Mouse (Mus musculus): ENCODE results near the gene Akap2. TPM values are rescaled to one million over a fixed set of nuclear protein-coding genes. Genes with fewer than 3 reads are reported as not detected.
A peak's percentile ranks its signal among the peaks of the same experiment; 100 is the strongest.

Gene Akap2
- polyA plus RNA-seq, 1 experiment from 2014 or later: 19.6 TPM

DNA sequence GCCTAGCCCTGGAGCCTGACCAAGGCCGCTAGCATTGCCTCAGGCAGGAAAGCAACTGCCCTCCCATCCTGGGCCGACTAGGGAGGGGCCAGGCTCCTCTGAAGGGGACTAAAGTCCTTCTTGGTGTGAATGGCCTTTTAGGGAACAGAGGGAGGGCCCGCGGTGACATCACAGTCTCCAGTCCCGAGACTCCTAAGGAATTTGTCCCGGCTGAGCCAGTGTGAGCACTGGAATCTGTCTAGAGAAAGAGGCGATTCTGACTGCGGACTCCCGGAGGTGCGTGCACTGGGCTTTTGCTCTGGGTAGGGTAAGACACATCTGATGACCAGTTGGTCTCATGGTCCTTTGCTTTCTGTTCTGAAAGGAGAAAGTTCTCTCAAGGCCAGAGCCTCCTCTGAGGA lies 127.6 kb downstream of the Akap2 start:
- Histone ChIP-seq H3K9ac (replicated peaks) (peak overlapping the region; percentile 11; the same call in 1 of the 2 replicates), H3K36me3 (no peaks in the 10 kb centered on the region), H3K27me3 (peaks cover 28% of the 10 kb centered on the region; the same call in 1 of the 2 replicates), H3K4me2 (replicated peaks) (peak overlapping the region; percentile 42), H3K4me1 (peaks cover 33% of the 10 kb centered on the region), H3K4me3 (peak overlapping the region; percentile 15), H3K27ac (replicated peaks) (peak overlapping the region; percentile 66), H3K9me3 (no peaks in the 10 kb centered on the region)
- under 1% methylated on average over 10 of the region's 10 CpGs for WGBS
- peak; percentile 91 for ATAC-seq (ENCODE audit: low FRiP score, low read depth)

DNA sequence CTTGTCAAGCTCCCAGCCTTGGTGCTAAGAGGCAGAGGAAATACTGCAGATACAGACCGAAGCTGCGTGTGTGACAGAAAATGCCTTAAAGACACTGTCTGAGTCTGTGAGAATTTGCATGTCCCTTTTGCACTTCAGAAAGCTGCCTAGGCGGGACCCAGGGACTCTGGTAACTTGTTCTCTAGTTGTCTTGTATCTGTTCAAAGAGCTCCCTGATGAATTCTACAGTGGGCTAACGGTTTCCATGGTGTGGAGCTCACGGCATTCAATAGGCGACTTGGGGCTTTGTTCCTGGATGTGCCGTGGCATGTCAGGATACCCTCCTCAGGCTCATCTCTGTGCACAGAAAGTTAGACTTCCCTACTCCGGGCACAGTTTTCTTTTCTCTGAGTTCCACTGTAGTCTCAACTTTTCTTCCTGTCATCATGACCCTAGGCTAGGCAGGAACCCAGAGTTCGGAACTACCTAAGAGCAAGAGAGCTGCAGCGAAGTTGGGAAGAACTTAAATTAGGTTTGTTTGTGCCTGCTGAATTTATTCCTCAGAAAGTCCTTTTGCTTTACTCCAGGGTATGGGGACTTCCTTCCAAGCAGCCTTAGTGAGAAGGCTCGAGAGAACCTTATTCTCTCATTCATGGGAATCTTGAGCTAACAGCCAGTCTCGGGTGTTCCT lies 128.2 kb downstream of the Akap2 start:
- Histone ChIP-seq H3K4me3 (peak overlapping the region; percentile 15; the same call in 1 of the 2 replicates), H3K27ac (replicated peaks) (peak overlapping the region; percentile 66), H3K9ac (replicated peaks) (0 out of 2 replicates have a peak overlapping the region, but pooled peaks have one; percentile 28), H3K36me3 (0 out of 2 replicates have a peak, but pooled peaks cover 2% of the 10 kb centered on the region), H3K9me3 (no peaks in the 10 kb centered on the region), H3K4me2 (replicated peaks) (peak overlapping the region; percentile 42), H3K4me1 (peaks cover 33% of the 10 kb centered on the region), H3K27me3 (peaks cover 23% of the 10 kb centered on the region; the same call in 1 of the 2 replicates)
- ATAC-seq (ENCODE audit: low FRiP score, low read depth): peak; percentile 56; the same call in 1 of the 2 replicates
- WGBS: 16% methylated on average over 12 of the region's 12 CpGs

DNA sequence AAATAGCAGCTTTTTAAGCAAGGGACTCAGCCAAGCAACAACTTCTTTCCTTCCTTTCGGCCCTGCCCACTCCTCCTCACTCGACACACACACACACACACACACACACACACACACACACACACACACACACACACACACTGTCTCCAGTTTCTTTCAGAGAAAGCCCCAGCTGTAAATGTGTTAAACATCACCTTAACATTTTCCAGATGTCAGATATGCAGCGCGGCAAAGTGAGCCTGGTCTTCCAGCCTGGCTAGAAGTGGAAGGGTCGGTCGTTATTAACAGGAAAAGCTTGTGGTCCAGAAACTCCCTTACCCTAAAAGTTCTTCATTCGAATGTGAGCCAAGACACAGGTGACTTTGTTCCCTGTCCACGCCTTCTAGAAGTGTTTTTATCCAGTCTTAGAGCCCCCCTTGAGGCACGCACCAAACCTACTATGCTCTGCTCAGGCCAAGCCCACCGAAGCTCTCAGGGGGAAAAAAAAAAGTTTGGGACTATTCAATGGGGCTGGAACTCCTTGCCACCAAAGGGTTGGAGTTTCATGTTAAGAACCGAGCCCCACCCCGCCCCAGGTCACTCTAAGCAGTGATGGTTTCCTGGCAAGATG lies 129.0 kb downstream of the Akap2 start:
- H3K27me3 ChIP-seq: peaks cover 25% of the 10 kb centered on the region

DNA sequence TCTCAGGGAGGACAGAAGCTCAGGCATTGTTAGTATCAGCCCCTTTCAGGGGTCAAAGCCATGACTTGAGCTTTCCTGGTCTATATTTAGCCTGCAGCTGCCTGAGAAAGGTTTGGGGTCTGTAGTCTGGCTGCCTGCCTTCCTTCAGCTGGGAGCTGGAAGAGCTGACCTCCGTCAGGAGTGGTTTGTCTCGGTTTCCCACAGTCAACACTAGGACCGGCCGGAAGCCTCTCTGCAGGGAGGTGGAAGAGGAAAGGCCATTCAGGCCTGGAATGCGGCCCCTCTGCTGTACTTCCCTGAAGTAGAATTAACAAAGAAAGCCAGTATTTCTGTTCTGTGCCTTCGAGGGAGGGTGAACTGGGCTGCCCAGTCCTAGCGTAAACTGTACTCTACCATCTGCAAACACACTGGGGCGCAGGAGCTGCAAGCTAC lies 129.6 kb downstream of the Akap2 start:
- H3K4me1 ChIP-seq: peaks cover 35% of the 10 kb centered on the region
- peaks cover 25% of the 10 kb centered on the region for H3K27me3 ChIP-seq
- no peak overlapping the region for H3K9ac ChIP-seq (replicated peaks)
- 0 out of 2 replicates have a peak, but pooled peaks cover 2% of the 10 kb centered on the region for H3K36me3 ChIP-seq
- 27% methylated on average over 8 of the region's 8 CpGs for WGBS
- H3K4me2 ChIP-seq (replicated peaks): no peak overlapping the region
- peak overlapping the region; percentile 52 for H3K27ac ChIP-seq (replicated peaks)
- no peak overlapping the region; the same call in 1 of the 2 replicates for H3K4me3 ChIP-seq
- H3K9me3 ChIP-seq: no peaks in the 10 kb centered on the region
- ATAC-seq (ENCODE audit: low FRiP score, low read depth): no peak

More for the DNA sequence above, 129.0 kb downstream of the Akap2 start:
- no peak for ATAC-seq (ENCODE audit: low FRiP score, low read depth)
- 0 out of 2 replicates have a peak overlapping the region, but pooled peaks have one; percentile 28 for H3K9ac ChIP-seq (replicated peaks)
- peak overlapping the region; percentile 42; the same call in 1 of the 2 replicates for H3K4me2 ChIP-seq (replicated peaks)
- H3K9me3 ChIP-seq: no peaks in the 10 kb centered on the region
- peak overlapping the region; percentile 15; the same call in 1 of the 2 replicates for H3K4me3 ChIP-seq
- H3K27ac ChIP-seq (replicated peaks): peak overlapping the region; percentile 66
- 0 out of 2 replicates have a peak, but pooled peaks cover 2% of the 10 kb centered on the region for H3K36me3 ChIP-seq
- WGBS: 63% methylated on average over 10 of the region's 12 CpGs
- H3K4me1 ChIP-seq: peaks cover 35% of the 10 kb centered on the region

DNA sequence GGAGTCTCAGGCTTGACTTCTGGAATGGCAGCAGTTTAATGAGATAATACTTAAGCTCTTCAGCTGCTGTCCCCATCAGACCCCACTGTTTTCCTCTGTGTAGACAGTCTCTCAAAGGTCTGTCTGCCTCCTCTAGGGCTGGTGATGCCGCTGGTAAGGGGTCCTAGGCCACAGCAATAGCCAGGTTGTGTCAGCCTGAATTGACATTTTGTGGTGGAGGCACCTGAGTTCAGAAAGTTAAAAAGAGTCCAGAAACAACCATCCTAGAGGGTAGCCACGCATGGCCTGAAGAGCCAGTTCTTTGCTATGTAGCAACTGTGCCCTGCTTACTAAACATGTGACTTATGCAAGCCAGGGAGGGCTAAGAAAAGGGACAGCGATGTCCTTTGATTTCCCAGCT lies 130.2 kb downstream of the Akap2 start:
- 90% methylated on average over 3 of the region's 3 CpGs for WGBS
- peaks cover 25% of the 10 kb centered on the region for H3K27me3 ChIP-seq
- no peak overlapping the region for H3K9ac ChIP-seq (replicated peaks)
- 0 out of 2 replicates have a peak overlapping the region, but pooled peaks have one; percentile 52 for H3K27ac ChIP-seq (replicated peaks)
- H3K36me3 ChIP-seq: 0 out of 2 replicates have a peak, but pooled peaks cover 2% of the 10 kb centered on the region
- no peak for ATAC-seq (ENCODE audit: low FRiP score, low read depth)
- H3K4me3 ChIP-seq: no peak overlapping the region
- peaks cover 39% of the 10 kb centered on the region for H3K4me1 ChIP-seq
- H3K4me2 ChIP-seq (replicated peaks): no peak overlapping the region
- no peaks in the 10 kb centered on the region for H3K9me3 ChIP-seq

DNA sequence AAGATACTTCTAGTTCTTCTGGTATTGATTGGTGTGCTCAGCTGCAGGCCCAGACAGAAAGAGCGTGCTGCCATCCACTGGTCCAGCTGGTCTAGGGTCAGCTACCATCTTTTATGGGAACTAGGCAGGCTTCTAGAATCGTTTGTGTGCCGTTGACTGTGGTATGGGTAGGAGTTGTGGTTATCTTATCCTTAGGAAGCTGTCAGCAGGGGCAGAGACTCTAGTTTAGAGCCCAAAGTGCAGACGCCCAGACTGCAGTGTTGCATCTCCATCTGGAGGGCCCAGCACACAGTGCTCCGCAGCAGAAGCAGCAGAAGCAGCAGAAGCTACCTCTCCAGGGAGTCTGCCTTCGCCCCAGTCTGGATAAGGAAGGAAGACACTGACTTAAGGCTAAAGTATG lies 132.0 kb downstream of the Akap2 start:
- H3K4me1 ChIP-seq: peaks cover 36% of the 10 kb centered on the region
- WGBS: 90% methylated on average over 6 of the region's 6 CpGs

DNA sequence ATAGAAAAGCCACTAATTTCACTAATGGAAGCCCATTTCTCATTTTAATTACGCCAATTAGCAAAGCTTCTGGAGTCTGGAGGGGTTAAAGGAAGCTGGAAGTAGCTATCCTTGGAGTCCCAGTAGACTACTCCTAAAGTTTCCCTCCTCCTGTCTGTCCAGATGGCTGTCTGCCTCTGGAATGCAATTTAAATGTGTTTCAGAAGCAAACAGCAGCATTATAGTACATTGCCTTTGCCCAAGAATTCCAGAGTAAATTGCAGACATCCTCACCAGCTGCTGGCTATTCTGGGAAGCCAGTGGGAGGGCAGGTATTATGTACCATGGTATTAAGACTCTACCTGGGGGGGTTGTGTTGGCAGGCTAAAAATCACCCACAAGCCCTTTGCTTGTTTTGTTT lies 134.3 kb downstream of the Akap2 start:
- WGBS: 76% methylated on average over 1 of the region's 1 CpGs
- Histone ChIP-seq H3K4me2 (replicated peaks) (no peak overlapping the region), H3K4me1 (peaks cover 15% of the 10 kb centered on the region), H3K27me3 (peaks cover 14% of the 10 kb centered on the region), H3K9me3 (no peaks in the 10 kb centered on the region), H3K9ac (replicated peaks) (no peak overlapping the region), H3K36me3 (peaks cover 24% of the 10 kb centered on the region), H3K27ac (replicated peaks) (no peak overlapping the region), H3K4me3 (no peak overlapping the region)
- no peak for ATAC-seq (ENCODE audit: low FRiP score, low read depth)

More for the DNA sequence above, 132.0 kb downstream of the Akap2 start:
- Histone ChIP-seq H3K4me2 (replicated peaks) (no peak overlapping the region), H3K36me3 (0 out of 2 replicates have a peak, but pooled peaks cover 2% of the 10 kb centered on the region), H3K9ac (replicated peaks) (no peak overlapping the region), H3K9me3 (no peaks in the 10 kb centered on the region), H3K27me3 (peaks cover 25% of the 10 kb centered on the region), H3K27ac (replicated peaks) (no peak overlapping the region), H3K4me3 (no peak overlapping the region)
- ATAC-seq (ENCODE audit: low FRiP score, low read depth): no peak

DNA sequence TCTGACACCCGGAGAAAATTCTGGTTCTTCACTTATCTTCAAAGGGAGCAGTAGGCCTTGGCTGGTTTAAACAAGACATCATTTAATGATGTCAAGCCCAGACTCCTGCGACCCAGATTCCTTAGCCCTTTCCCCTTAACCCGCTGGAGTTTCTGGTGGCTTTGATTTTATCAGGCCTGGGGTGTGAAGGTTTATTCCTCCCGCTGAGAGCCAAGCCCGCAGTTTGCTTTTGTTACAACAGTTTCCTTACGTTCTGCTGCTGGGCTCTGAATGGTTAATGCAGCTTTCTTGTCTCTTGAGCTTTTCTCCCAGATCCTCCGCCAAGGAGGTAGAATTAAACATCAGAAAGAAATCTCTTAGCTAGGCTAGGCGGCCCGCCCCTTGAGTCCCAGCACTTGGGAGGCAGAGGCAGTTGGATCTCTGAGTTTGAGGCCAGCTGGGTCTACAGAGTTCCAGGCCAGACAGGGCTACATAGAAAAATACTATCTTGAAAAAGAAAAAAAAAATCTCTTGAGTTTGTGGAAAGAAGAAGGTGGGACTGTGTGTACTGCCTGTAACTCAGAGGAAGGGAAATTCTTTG lies 135.1 kb downstream of the Akap2 start:
- 21% methylated on average over 9 of the region's 9 CpGs for WGBS
- peaks cover 6% of the 10 kb centered on the region for H3K4me1 ChIP-seq
- H3K27ac ChIP-seq (replicated peaks): no peak overlapping the region
- no peak overlapping the region for H3K9ac ChIP-seq (replicated peaks)
- H3K4me2 ChIP-seq (replicated peaks): no peak overlapping the region
- H3K9me3 ChIP-seq: no peaks in the 10 kb centered on the region
- peaks cover 5% of the 10 kb centered on the region; the same call in 1 of the 2 replicates for H3K27me3 ChIP-seq
- no peak for ATAC-seq (ENCODE audit: low FRiP score, low read depth)
- no peak overlapping the region for H3K4me3 ChIP-seq
- H3K36me3 ChIP-seq: peaks cover 32% of the 10 kb centered on the region

DNA sequence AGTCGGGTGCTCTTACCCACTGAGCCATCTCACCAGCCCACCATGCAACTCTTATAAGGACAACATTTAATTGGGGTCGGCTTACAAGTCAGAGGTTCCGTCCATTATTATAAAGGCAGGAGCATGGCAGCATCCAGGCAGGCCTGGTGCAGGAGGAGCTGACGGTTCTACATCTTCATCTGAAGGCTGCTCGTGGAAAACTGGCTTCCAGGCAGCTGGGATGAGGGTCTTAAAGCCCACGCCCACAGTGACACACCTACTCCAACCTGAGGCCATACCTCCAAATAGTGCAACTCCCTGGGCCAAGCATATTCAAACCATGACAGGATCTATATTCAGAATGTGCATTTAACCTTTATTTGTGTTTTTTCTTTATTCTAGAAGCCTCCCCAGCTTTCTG lies 136.7 kb downstream of the Akap2 start:
- H3K4me2 ChIP-seq (replicated peaks): no peak overlapping the region
- no peak overlapping the region for H3K4me3 ChIP-seq
- H3K27me3 ChIP-seq: peaks cover 3% of the 10 kb centered on the region; the same call in 1 of the 2 replicates
- no peak for ATAC-seq (ENCODE audit: low FRiP score, low read depth)
- 90% methylated on average over 6 of the region's 6 CpGs for WGBS
- H3K9ac ChIP-seq (replicated peaks): no peak overlapping the region
- H3K4me1 ChIP-seq: peaks cover 6% of the 10 kb centered on the region
- no peaks in the 10 kb centered on the region for H3K9me3 ChIP-seq
- H3K36me3 ChIP-seq: peaks cover 38% of the 10 kb centered on the region
- H3K27ac ChIP-seq (replicated peaks): no peak overlapping the region

DNA sequence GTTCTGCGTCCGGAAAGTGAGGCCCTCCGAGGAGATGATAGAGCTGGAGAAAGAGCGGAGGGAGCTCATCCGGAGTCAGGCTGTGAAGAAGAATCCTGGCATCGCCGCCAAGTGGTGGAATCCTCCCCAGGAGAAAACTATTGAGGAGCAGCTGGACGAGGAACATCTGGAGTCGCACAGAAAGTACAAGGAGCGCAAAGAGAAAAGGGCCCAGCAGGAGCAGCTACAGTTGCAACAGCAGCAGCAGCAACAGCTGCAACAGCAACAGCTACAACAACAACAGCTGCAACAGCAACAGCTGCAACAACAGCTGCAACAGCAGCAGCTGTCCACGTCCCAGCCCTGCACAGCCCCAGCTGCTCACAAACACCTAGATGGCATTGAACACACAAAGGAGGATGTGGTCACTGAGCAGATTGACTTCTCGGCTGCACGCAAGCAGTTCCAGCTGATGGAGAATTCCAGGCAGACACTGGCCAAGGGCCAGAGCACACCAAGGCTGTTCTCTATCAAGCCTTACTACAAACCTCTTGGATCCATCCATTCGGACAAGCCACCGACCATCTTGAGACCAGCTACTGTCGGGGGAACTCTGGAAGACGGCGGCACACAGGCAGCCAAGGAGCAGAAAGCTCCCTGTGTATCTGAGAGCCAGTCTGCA lies 138.0 kb downstream of the Akap2 start:
- Histone ChIP-seq H3K27me3 (peaks cover 3% of the 10 kb centered on the region; the same call in 1 of the 2 replicates), H3K4me2 (replicated peaks) (no peak overlapping the region), H3K9me3 (no peaks in the 10 kb centered on the region), H3K27ac (replicated peaks) (no peak overlapping the region), H3K4me1 (peaks cover 6% of the 10 kb centered on the region), H3K9ac (replicated peaks) (no peak overlapping the region), H3K36me3 (peaks cover 38% of the 10 kb centered on the region), H3K4me3 (no peak overlapping the region)
- WGBS: 92% methylated on average over 18 of the region's 18 CpGs
- no peak for ATAC-seq (ENCODE audit: low FRiP score, low read depth)

DNA sequence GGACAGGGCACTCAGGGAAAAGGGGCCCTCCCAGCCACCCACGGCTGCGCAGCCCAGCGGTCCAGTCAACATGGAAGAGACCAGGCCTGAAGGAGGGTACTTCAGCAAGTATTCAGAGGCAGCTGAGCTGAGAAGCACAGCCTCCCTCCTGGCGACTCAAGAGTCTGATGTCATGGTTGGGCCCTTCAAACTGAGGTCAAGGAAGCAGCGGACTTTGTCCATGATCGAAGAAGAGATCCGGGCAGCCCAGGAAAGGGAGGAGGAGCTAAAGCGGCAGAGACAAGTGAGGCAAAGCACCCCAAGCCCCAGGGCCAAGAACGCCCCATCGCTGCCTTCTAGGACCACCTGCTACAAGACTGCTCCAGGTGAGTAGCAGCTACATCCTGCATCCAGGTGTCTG lies 139.2 kb downstream of the Akap2 start:
- 97% methylated on average over 10 of the region's 10 CpGs for WGBS
- Histone ChIP-seq H3K4me1 (peaks cover 4% of the 10 kb centered on the region; the same call in 1 of the 2 replicates), H3K36me3 (peaks cover 42% of the 10 kb centered on the region), H3K4me3 (no peak overlapping the region), H3K9ac (replicated peaks) (no peak overlapping the region), H3K27me3 (no peaks in the 10 kb centered on the region), H3K27ac (replicated peaks) (no peak overlapping the region), H3K9me3 (no peaks in the 10 kb centered on the region), H3K4me2 (replicated peaks) (no peak overlapping the region)
- ATAC-seq (ENCODE audit: low FRiP score, low read depth): no peak
